Mouse (Mus musculus): ENCODE results near the gene Cdk17.

GRCm38 (mm10) chr10:93255294-93255693 is 94.6 kb downstream of the Cdk17 start:
- TF ChIP-seq CTCF (IDR thresholded peaks at IDR 0.05; ENCODE audit: low read depth, low read length): no peak
- TF ChIP-seq POLR2A (IDR thresholded peaks at IDR 0.05; ENCODE audit: extremely low read depth, insufficient read depth, low read length): no peak

All from liver, adult 2 months (tissue).